Mouse (Mus musculus) heart, postnatal 0 days (tissue): ENCODE measurements at regions not wholly inside any gene's neighbourhood (a gene's known extent, or its start where the extent isn't known, plus 50 kb on each side); places are given as distances from the start of the nearest gene placed in this dataset.

Source experiments
- CTCF ChIP-seq: IDR thresholded peaks from 2 replicates; pipeline ENCODE4 v1.5.1; 2016; ENCODE audit warnings: antibody characterized with exemption, control low read depth, low read depth
- EP300 ChIP-seq: IDR thresholded peaks from 2 replicates; pipeline ENCODE4 v1.6.1; 2016; ENCODE audit warnings: antibody characterized with exemption, low read depth

DNA sequence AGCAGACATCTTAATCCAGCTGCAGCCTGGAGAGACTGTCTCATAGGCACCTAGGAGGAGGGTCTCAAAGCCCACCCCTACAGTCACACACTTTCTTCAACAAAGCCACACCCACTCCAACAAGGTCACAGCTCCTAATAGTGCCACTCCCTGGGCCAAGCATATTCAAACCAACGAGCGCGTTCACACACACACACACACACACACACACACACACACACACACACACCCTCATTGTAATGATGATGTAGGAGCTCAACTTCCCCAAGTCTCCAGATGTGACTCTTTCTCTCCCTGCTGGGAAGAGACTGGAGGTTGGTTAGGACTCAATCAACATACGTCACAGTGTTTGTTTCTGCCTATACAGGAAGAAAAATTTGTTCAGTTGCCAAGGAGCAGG is 69.5 kb upstream of the Ankrd28 start:
- no peak for TF ChIP-seq CTCF
- no peak for TF ChIP-seq EP300
